Mouse (Mus musculus) C2C12 (cell line): ENCODE measurements around the gene Ccdc146. TPM values are rescaled to one million over a fixed set of nuclear protein-coding genes. Genes with fewer than 3 reads are reported as not detected.

Experiments used
- H3K27me3 ChIP-seq: one replicate; pipeline ENCODE4 v1.6.1; 2011; ENCODE audit not compliant: control insufficient read depth, insufficient read depth, insufficient read length
- H3K36me3 ChIP-seq: one replicate; pipeline ENCODE4 v1.6.1; 2011; ENCODE audit not compliant: control insufficient read depth, insufficient read depth
- H3K4me3 ChIP-seq: one replicate; pipeline ENCODE4 v1.5.1; 2011; ENCODE audit warnings: mild to moderate bottlenecking, control low read depth; ENCODE audit not compliant: poor library complexity, insufficient read depth, severe bottlenecking
- H3K79me2 ChIP-seq: one replicate; pipeline ENCODE4 v1.6.1; 2011; ENCODE audit not compliant: control insufficient read depth, insufficient read depth
- H3K79me3 ChIP-seq: one replicate; pipeline ENCODE4 v1.6.1; 2011; ENCODE audit warnings: low read depth, control low read depth
- H3ac ChIP-seq: one replicate; pipeline ENCODE3; 2011; ENCODE audit warnings: low read depth; ENCODE audit not compliant: control insufficient read depth, insufficient read length
- CEBPB ChIP-seq: IDR thresholded peaks from one replicate; pipeline ENCODE4 v1.6.1; 2011; ENCODE audit warnings: low read depth, mild to moderate bottlenecking, control low read depth, moderate library complexity
- CTCF ChIP-seq: IDR thresholded peaks from one replicate; pipeline ENCODE4 v1.5.1; 2011; ENCODE audit not compliant: control insufficient read depth, insufficient read depth, insufficient read length
- FOSL1 ChIP-seq: IDR thresholded peaks from one replicate; pipeline ENCODE4 v1.8.0; 2011; ENCODE audit warnings: mild to moderate bottlenecking, low read length; ENCODE audit not compliant: poor library complexity, insufficient read depth, severe bottlenecking
- MAX ChIP-seq: IDR thresholded peaks from one replicate; pipeline ENCODE4 v1.6.1; 2011; ENCODE audit warnings: mild to moderate bottlenecking, control low read depth
- MYOD1 ChIP-seq: IDR thresholded peaks from one replicate; pipeline ENCODE4 v1.6.1; 2011; ENCODE audit warnings: low read depth; ENCODE audit not compliant: control insufficient read depth, insufficient read length
- MYOG ChIP-seq: IDR thresholded peaks from one replicate; pipeline ENCODE4 v1.6.1; 2011; ENCODE audit not compliant: control insufficient read depth, insufficient read length; ENCODE audit errors: extremely low read depth
- USF1 ChIP-seq: IDR thresholded peaks from one replicate; pipeline ENCODE4 v1.6.1; 2011; ENCODE audit warnings: low read depth, mild to moderate bottlenecking, control low read depth, moderate library complexity
- polyA plus RNA-seq: library from polyadenylated mRNA; unstranded; fragments of >200 nt; fragmentation: generic; extraction: Trizol; gene quantifications from one replicate; pipeline ENCODE4 v1.2.1, GENCODE M21; 2012; ENCODE audit warnings: missing spikeins

The Ccdc146 gene
- polyA plus RNA-seq, 1 experiment: not detected

DNA sequence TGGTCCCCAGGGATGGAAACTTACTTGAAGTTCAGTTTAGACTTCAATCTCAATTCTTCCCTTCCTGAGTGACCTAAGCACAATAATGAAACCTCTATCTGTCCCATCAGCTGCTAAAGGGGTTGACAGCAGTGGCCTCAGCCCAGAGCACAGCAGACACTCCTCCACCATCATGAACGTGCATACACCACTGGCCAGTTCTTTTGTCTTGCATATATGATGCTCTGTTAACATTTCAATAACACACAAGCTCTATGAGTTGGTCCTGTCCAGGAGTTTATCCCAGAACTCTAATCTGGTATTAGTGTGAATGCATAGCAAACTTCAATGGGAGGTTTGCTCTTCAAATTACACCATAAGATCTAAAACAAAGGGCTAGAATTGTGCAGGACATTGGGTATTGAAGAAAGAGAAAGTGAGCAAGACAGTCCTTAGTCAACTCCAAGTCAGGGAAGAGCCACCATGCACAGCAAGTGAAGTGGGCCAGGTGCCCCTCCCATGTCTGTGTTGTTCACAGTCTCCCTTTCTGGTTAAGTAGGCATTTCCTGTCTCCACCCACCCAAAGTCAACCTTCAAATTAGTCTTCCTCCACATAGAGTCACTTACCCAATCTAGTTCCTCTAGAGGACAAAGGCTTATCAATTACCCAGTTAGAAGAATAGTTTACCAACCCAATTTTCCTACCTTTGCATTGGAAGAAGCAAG lies 10.2 kb downstream of the Ccdc146 start:
- Histone ChIP-seq H3K36me3 (no peaks in the 10 kb centered on the region), H3K4me3 (no peak overlapping the region), H3K27me3 (no peaks in the 10 kb centered on the region), H3K79me3 (no peaks in the 10 kb centered on the region), H3K79me2 (no peaks in the 10 kb centered on the region), H3ac (no peak overlapping the region)
- TF ChIP-seq CEBPB (no peak), MAX (no peak), CTCF (no peak), MYOG (no peak), MYOD1 (no peak), USF1 (no peak), FOSL1 (no peak)

DNA sequence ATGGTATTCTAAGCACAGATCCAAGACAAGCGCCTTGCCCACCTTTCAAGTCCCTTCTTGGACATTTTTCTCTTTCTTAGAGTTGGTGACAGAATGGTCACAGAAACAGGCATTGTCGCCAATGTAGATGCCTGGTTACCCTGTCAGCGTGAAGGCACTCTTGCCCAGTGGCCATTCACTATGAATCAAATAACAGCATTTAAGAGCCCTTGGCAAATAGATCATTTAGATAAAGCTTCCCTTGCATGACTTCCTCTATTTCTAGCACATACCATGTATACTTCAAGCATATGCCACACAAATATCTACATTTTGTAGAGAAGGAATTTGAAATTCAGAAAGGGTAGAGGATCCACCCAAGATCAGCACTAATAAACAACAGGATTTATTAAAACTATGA lies 11.2 kb downstream of the Ccdc146 start:
- no peak for TF ChIP-seq CEBPB
- no peak for TF ChIP-seq CTCF
- no peak for TF ChIP-seq MAX
- no peak for TF ChIP-seq FOSL1

DNA sequence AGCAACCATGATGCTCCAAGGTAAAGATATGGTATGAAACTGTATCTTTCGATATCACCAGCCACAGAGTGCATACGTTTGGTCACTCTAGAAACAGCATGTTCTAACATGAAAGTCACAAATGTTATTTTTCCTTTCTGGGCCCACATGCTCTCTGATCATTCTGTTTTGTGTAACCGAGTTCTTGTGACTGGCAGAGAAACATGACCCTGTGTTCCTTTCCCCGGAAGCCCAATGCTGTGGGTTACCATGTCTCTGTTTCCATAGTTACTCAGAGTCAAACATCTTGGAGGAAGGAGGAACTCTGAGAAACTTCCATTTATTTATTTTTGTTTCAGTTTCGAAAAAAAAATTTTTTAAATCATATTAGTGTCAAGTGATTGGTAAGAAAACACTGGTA lies 12.4 kb downstream of the Ccdc146 start:
- no peak for TF ChIP-seq FOSL1
- TF ChIP-seq MAX: no peak
- TF ChIP-seq MYOG: no peak
- no peak for TF ChIP-seq MYOD1
- no peak for TF ChIP-seq USF1
- TF ChIP-seq CTCF: no peak
- no peak for TF ChIP-seq CEBPB
- no peaks in the 10 kb centered on the region for H3K79me2 ChIP-seq

More for the DNA sequence above, 11.2 kb downstream of the Ccdc146 start:
- Histone ChIP-seq H3K4me3 (no peak overlapping the region), H3K79me3 (no peaks in the 10 kb centered on the region), H3K79me2 (no peaks in the 10 kb centered on the region), H3K36me3 (no peaks in the 10 kb centered on the region), H3ac (no peak overlapping the region), H3K27me3 (no peaks in the 10 kb centered on the region)

DNA sequence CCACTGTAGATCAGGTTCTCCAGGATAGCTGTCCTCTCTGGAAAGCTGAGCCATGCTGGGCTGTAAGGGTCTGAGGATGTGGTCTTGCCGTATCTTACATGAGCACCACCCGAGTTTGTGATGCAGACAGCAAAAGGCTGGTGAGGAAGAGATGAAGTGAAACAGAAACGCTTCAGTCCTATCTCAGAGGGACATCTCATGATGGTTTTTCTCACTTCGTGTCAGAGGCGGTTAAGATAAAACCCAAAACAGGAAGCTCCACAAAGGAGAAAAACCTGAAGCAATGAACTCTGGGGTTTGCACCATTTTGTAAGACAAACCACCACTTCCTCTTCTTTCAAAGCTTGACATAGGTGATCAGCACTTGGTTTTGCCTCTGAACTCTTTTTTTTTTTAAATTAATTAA lies 13.2 kb downstream of the Ccdc146 start:
- H3K36me3 ChIP-seq: no peaks in the 10 kb centered on the region

More for the DNA sequence above, 12.4 kb downstream of the Ccdc146 start:
- no peak overlapping the region for H3ac ChIP-seq
- H3K27me3 ChIP-seq: no peaks in the 10 kb centered on the region
- no peaks in the 10 kb centered on the region for H3K79me3 ChIP-seq
- H3K36me3 ChIP-seq: no peaks in the 10 kb centered on the region
- no peak overlapping the region for H3K4me3 ChIP-seq

DNA sequence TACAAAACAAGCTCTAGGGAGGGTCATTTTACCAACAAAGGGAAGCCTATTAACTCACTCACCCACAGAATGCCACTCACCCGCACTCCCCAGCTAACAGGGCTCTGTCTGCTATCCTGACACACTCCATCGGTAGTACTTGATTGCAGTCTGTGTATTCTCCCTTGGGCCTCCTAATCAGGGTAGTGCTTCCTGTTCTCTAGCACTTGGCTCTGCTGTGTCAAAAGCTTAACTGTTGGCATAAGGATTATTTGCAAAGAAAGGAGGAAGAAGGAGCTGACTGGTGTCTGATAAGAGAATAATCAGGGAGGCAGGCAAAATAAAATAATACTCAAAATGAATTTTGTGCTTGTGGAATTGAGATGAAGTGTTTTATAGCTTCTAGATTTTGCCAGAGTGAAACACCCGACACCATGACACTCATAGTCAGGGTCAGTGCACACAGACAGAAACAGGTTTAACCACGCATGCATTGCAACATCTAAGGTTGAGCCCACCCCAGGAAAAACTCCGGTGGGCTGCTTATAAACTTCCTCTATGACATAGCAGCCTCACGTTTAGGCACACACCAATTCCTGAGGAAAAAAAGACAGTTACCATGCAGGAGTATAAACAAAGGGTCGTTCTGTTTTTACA lies 29.2 kb downstream of the Ccdc146 start:
- no peak overlapping the region for H3K4me3 ChIP-seq
- no peaks in the 10 kb centered on the region for H3K79me2 ChIP-seq
- no peak overlapping the region for H3ac ChIP-seq
- H3K36me3 ChIP-seq: no peaks in the 10 kb centered on the region
- H3K79me3 ChIP-seq: no peaks in the 10 kb centered on the region
- TF ChIP-seq USF1: no peak
- TF ChIP-seq MYOG: no peak
- no peak for TF ChIP-seq CEBPB
- TF ChIP-seq MYOD1: no peak
- no peak for TF ChIP-seq FOSL1
- no peak for TF ChIP-seq MAX
- TF ChIP-seq CTCF: no peak
- peaks cover 3% of the 10 kb centered on the region for H3K27me3 ChIP-seq

More for the DNA sequence above, 13.2 kb downstream of the Ccdc146 start:
- Histone ChIP-seq H3ac (no peak overlapping the region), H3K79me3 (no peaks in the 10 kb centered on the region), H3K27me3 (no peaks in the 10 kb centered on the region), H3K79me2 (no peaks in the 10 kb centered on the region), H3K4me3 (no peak overlapping the region)
- no peak for TF ChIP-seq MYOD1
- TF ChIP-seq MAX: no peak
- TF ChIP-seq MYOG: no peak
- TF ChIP-seq CTCF: no peak
- no peak for TF ChIP-seq CEBPB
- TF ChIP-seq USF1: no peak
- no peak for TF ChIP-seq FOSL1
